Mouse (Mus musculus): Measurements from ENCODE around the gene Zdhhc9.

- TF ChIP-seq ZC3H11A (IDR thresholded peaks at IDR 0.05; ENCODE audit: borderline replicate concordance, low read depth, low read length) (no peak), ZNF384 (IDR thresholded peaks at IDR 0.05; ENCODE audit: low read depth, low read length) (no peak), MAFK (IDR thresholded peaks at IDR 0.05; ENCODE audit: insufficient read depth, low read depth, low read length) (no peak), CHD2 (IDR thresholded peaks at IDR 0.05; ENCODE audit: low read depth, low read length) (no peak)
These were observed 67.2 kb downstream of the Zdhhc9 start for GRCm38 (mm10) chrX:48141481-48141880.

All from ES-E14 (cell line).